Mouse (Mus musculus) embryo, embryonic 10.5 days (tissue): ENCODE measurements at regions not wholly inside any gene's neighbourhood (a gene's known extent, or its start where the extent isn't known, plus 50 kb on each side); places are given as distances from the start of the nearest gene placed in this dataset.
"Not testable (repeated sequence)": the region's sequence is repeated elsewhere in the genome, so short reads cannot be mapped to it uniquely, and the experiment has no call there.

ENCODE experiments used
- DNase-seq: peaks from one replicate; pipeline ENCODE4 v3.0.0-alpha.2; 2015; ENCODE audit warnings: low spot score

- not testable (repeated sequence) for DNase-seq
Measured at GRCm38 (mm10) chrX:14792261-14792660, 581.3 kb downstream of the H2al1n start.

- no peak for DNase-seq
Measured at GRCm38 (mm10) chrX:14835862-14836261, 624.9 kb downstream of the H2al1n start.

- peak; percentile 2 for DNase-seq
Measured at GRCm38 (mm10) chrX:14839740-14840419, 628.9 kb downstream of the H2al1n start.

GRCm38 (mm10) chrX:14840420-14840757, 629.4 kb downstream of the H2al1n start:
- DNase-seq: no peak

GRCm38 (mm10) chrX:14845353-14845752, 634.4 kb downstream of the H2al1n start:
- no peak for DNase-seq

- DNase-seq: no peak
Measured at GRCm38 (mm10) chrX:14884612-14885011, 673.7 kb downstream of the H2al1n start.
